Mouse (Mus musculus) cerebral cortex, adult 2 months (tissue): ENCODE measurements around the gene Rnf166.

ENCODE experiments used
- WGBS: fragments of 180-500 bp; shearing (Covaris S2); methylation state at CpG from one replicate; pipeline ENCODE4 v1.1.7; 2018; 5-methylcytosine and 5-hydroxymethylcytosine counted together

Gene Rnf166

GRCm38 (mm10) chr8:122475580-122476320 lies at the start of gene Rnf166, which contains the start of gene Ctu2:
Rnf166 (minus strand) TSS chr8:122476064.
Ctu2 (plus strand) TSS chr8:122476143.
- WGBS: under 1% methylated on average over 103 of the region's 103 CpGs

- WGBS: 85% methylated on average over 6 of the region's 6 CpGs
Measured at GRCm38 (mm10) chr8:122525004-122525403, 49.1 kb upstream of the Rnf166 start.

GRCm38 (mm10) chr8:122524506-122524905 lies 48.6 kb upstream of the Rnf166 start:
- 48% methylated on average over 6 of the region's 6 CpGs for WGBS

- WGBS: 12% methylated on average over 23 of the region's 23 CpGs
Measured at GRCm38 (mm10) chr8:122523652-122524360, 47.9 kb upstream of the Rnf166 start.

- WGBS: 76% methylated on average over 14 of the region's 14 CpGs
Measured at GRCm38 (mm10) chr8:122522796-122523651, 47.2 kb upstream of the Rnf166 start.

- WGBS: 79% methylated on average over 11 of the region's 11 CpGs
Measured at GRCm38 (mm10) chr8:122520611-122521010, 44.7 kb upstream of the Rnf166 start.

GRCm38 (mm10) chr8:122517541-122518190 lies 41.8 kb upstream of the Rnf166 start:
- 68% methylated on average over 6 of the region's 6 CpGs for WGBS

- WGBS: 92% methylated on average over 14 of the region's 14 CpGs
Measured at GRCm38 (mm10) chr8:122515699-122516098, 39.8 kb upstream of the Rnf166 start.

GRCm38 (mm10) chr8:122512392-122512791 lies 36.5 kb upstream of the Rnf166 start:
- WGBS: 78% methylated on average over 7 of the region's 7 CpGs

GRCm38 (mm10) chr8:122511552-122511951 lies 35.7 kb upstream of the Rnf166 start:
- WGBS: 79% methylated on average over 16 of the region's 16 CpGs

- 35% methylated on average over 10 of the region's 10 CpGs for WGBS
Measured at GRCm38 (mm10) chr8:122500856-122501255, 25.0 kb upstream of the Rnf166 start.

- WGBS: 71% methylated on average over 17 of the region's 17 CpGs
Measured at GRCm38 (mm10) chr8:122497912-122498311, 22.0 kb upstream of the Rnf166 start.

GRCm38 (mm10) chr8:122497016-122497734 lies 21.3 kb upstream of the Rnf166 start:
- 82% methylated on average over 11 of the region's 12 CpGs for WGBS

GRCm38 (mm10) chr8:122488387-122488786 lies 12.5 kb upstream of the Rnf166 start:
- 67% methylated on average over 9 of the region's 9 CpGs for WGBS

GRCm38 (mm10) chr8:122484831-122485230 lies 9.0 kb upstream of the Rnf166 start:
- WGBS: 91% methylated on average over 12 of the region's 12 CpGs

GRCm38 (mm10) chr8:122483877-122484276 lies 8.0 kb upstream of the Rnf166 start:
- WGBS: 97% methylated on average over 7 of the region's 7 CpGs

GRCm38 (mm10) chr8:122482448-122482847 lies 6.6 kb upstream of the Rnf166 start:
- 93% methylated on average over 8 of the region's 8 CpGs for WGBS

- 4% methylated on average over 16 of the region's 16 CpGs for WGBS
Measured at GRCm38 (mm10) chr8:122474951-122475560, 808 bp downstream of the Rnf166 start.

- WGBS: 61% methylated on average over 8 of the region's 8 CpGs
Measured at GRCm38 (mm10) chr8:122473911-122474421, 1.9 kb downstream of the Rnf166 start.

- 82% methylated on average over 5 of the region's 5 CpGs for WGBS
Measured at GRCm38 (mm10) chr8:122470691-122471090, 5.2 kb downstream of the Rnf166 start.
